Mouse (Mus musculus): ENCODE measurements around the gene Cdkal1.

Gene Cdkal1

DNA sequence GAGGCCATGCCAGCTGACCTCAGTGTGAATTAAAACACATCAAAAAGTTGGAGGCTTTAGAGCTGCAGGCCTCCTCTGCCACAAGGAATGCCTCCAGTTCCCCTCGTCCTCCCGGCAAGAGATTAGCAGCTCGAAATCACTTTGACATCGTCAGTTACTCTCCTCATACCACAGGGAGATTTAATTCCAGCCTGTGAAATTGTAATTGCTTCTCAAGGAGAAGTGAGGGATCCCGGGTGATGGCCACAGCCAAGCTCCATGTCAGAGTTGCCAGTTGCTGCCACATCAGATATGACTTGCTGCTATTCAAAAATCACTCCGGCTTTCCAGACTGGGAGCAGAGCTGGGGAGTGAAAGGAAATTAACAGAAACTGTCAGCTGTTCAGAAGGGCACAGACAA is 548.1 kb downstream of the Cdkal1 start:
- no peaks in the 10 kb centered on the region for H3K4me1 ChIP-seq (replicated peaks; ENCODE audit: low read depth, low read length)
- no peak overlapping the region for H3K4me3 ChIP-seq (replicated peaks; ENCODE audit: low read length)
- TF ChIP-seq POU5F1 (IDR thresholded peaks at IDR 0.05; ENCODE audit: borderline replicate concordance, low read length): no peak
- TF ChIP-seq CTCF (conservative IDR thresholded peaks at IDR 0.05; ENCODE audit: low read length): no peak
- no peak for TF ChIP-seq NANOG (IDR thresholded peaks at IDR 0.05; ENCODE audit: borderline replicate concordance, low read length)

DNA sequence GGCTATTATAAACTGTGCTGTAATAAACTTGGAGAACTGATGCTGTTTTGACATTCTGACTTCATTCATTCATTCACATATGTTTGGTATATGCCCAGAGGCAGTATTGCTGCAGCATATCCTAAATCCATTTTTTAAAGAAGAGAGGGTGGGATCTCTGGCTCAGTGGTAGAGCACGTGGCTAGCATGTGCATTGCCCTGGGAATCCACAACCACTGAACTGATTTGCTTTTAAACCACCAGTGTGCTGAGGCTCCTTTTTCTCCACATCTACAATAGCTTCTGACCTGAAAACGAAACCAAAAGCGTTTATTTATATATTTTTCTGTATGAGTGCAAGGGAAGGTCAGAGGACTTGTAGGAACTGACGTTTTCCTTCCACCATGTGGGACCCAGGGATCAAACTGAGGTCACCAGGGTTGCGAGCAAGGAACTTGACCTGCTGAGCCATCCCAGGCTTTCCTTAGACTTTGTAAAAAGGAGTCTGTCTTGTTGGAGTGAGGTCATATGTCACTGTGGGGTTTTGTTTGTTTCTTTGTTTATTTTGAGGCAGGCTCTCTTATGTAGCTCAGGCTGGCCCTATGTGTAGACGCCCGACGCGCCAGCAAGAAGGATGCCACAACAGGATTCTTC is 562.8 kb downstream of the Cdkal1 start:
- Histone ChIP-seq H3K4me3 (replicated peaks; ENCODE audit: low read length) (no peak overlapping the region), H3K9me3 (ENCODE audit: low read length) (peaks cover 11% of the 10 kb centered on the region; the same call in 1 of the 2 replicates), H3K4me1 (replicated peaks; ENCODE audit: low read depth, low read length) (no peaks in the 10 kb centered on the region), H3K36me3 (ENCODE audit: insufficient read depth, low read length) (no peaks in the 10 kb centered on the region), H3K27me3 (ENCODE audit: insufficient read depth, low read length) (no peaks in the 10 kb centered on the region)
- TF ChIP-seq POU5F1 (IDR thresholded peaks at IDR 0.05; ENCODE audit: borderline replicate concordance, low read length) (no peak), CTCF (conservative IDR thresholded peaks at IDR 0.05; ENCODE audit: low read length) (no peak), NANOG (IDR thresholded peaks at IDR 0.05; ENCODE audit: borderline replicate concordance, low read length) (no peak)

More for the DNA sequence above, 548.1 kb downstream of the Cdkal1 start:
- no peaks in the 10 kb centered on the region for H3K36me3 ChIP-seq (ENCODE audit: insufficient read depth, low read length)
- no peaks in the 10 kb centered on the region for H3K27me3 ChIP-seq (ENCODE audit: insufficient read depth, low read length)
- H3K9me3 ChIP-seq (ENCODE audit: low read length): peaks cover 5% of the 10 kb centered on the region; the same call in 1 of the 2 replicates

DNA sequence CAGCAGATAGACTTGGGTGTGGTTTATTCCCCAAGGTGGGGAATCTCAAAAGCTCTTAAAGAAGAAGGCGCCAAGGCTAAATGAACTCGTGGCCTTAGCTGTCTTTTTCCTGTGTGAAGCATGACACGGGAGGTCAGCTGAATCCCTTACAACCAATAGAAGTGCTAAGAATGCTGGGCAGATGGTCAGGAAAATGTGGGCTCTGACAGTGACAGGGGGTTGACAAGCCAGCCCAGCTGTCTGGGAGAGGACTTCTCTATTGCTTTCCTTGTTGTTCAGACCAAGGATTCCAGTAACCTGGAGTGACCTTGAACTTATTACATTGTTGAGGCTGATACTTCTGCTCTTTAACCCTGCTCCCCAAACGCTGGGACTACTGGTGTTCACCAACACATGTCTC is 564.9 kb downstream of the Cdkal1 start:
- no peak overlapping the region for H3K4me3 ChIP-seq (replicated peaks; ENCODE audit: low read length)
- H3K27me3 ChIP-seq (ENCODE audit: insufficient read depth, low read length): no peaks in the 10 kb centered on the region
- peaks cover 11% of the 10 kb centered on the region; the same call in 1 of the 2 replicates for H3K9me3 ChIP-seq (ENCODE audit: low read length)
- H3K4me1 ChIP-seq (replicated peaks; ENCODE audit: low read depth, low read length): no peaks in the 10 kb centered on the region
- no peak for TF ChIP-seq NANOG (IDR thresholded peaks at IDR 0.05; ENCODE audit: borderline replicate concordance, low read length)
- no peak for TF ChIP-seq POU5F1 (IDR thresholded peaks at IDR 0.05; ENCODE audit: borderline replicate concordance, low read length)
- no peak for TF ChIP-seq CTCF (conservative IDR thresholded peaks at IDR 0.05; ENCODE audit: low read length)
- no peaks in the 10 kb centered on the region for H3K36me3 ChIP-seq (ENCODE audit: insufficient read depth, low read length)

DNA sequence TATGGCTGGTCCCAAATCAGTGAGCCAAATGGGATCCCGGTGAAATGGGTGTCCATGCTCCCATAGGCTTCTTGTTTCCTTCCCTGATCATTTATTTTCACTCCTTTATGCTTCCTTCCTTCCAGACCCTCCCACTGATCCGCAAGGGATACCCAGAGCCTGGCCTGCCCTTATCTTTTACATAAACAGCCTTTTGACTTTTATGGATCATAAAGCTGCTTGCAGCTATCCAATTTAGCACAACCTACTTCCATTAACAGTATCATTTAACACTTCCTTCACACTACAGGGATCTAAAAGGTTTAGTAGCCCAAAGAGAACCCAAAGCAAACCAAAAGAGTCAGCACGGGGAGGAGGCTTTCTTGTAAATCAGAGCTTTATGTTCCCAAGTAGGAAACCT is 570.4 kb downstream of the Cdkal1 start:
- Histone ChIP-seq H3K36me3 (ENCODE audit: insufficient read depth, low read length) (no peaks in the 10 kb centered on the region), H3K4me1 (replicated peaks; ENCODE audit: low read depth, low read length) (peaks cover 7% of the 10 kb centered on the region; the same call in 1 of the 2 replicates), H3K4me3 (replicated peaks; ENCODE audit: low read length) (no peak overlapping the region), H3K9me3 (ENCODE audit: low read length) (no peaks in the 10 kb centered on the region), H3K27me3 (ENCODE audit: insufficient read depth, low read length) (no peaks in the 10 kb centered on the region)
- TF ChIP-seq CTCF (conservative IDR thresholded peaks at IDR 0.05; ENCODE audit: low read length) (no peak), POU5F1 (IDR thresholded peaks at IDR 0.05; ENCODE audit: borderline replicate concordance, low read length) (no peak), NANOG (IDR thresholded peaks at IDR 0.05; ENCODE audit: borderline replicate concordance, low read length) (no peak)

DNA sequence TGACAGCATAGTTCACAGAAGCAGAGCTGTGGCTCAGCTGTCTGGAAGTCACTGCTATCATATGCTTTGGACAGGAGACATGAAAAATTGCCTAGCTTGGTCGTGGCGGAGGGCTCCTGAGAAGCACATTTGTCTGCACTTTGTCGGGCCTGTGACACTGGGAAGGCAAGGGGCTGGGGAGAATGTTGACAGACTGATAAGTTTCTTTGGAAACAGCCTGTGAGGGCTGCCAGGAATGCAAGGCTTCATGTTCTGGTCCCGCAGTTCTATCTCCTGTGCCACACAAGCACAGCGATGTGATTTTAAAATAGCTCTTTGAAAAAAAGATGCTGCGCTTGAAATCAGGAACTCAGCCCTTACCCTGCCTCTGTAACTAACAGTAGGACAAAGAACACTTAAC is 573.9 kb downstream of the Cdkal1 start:
- Histone ChIP-seq H3K9me3 (ENCODE audit: low read length) (peaks cover 13% of the 10 kb centered on the region), H3K4me3 (replicated peaks; ENCODE audit: low read length) (no peak overlapping the region), H3K27me3 (ENCODE audit: insufficient read depth, low read length) (no peaks in the 10 kb centered on the region), H3K4me1 (replicated peaks; ENCODE audit: low read depth, low read length) (peaks cover 36% of the 10 kb centered on the region), H3K36me3 (ENCODE audit: insufficient read depth, low read length) (no peaks in the 10 kb centered on the region)
- TF ChIP-seq NANOG (IDR thresholded peaks at IDR 0.05; ENCODE audit: borderline replicate concordance, low read length): no peak
- no peak for TF ChIP-seq POU5F1 (IDR thresholded peaks at IDR 0.05; ENCODE audit: borderline replicate concordance, low read length)
- no peak for TF ChIP-seq CTCF (conservative IDR thresholded peaks at IDR 0.05; ENCODE audit: low read length)

DNA sequence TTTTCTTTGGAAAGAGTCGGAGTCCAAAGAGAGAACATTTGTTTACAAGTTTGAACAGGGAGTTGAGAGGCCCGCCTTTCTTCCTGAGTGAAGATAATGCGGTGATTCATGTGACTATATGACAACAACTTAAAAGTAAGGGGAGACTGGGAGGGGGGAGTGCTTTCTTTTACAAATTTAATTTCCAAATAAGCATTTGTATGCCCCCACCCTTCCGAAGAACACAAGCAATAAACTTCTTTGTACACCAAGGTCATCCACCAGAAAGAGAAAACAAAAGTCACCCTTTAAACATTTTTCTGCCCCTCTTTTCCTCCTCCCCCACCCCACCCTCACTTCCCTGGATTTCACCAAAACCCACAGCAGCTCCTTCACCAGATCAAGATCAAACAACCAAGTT is 577.3 kb downstream of the Cdkal1 start:
- H3K9me3 ChIP-seq (ENCODE audit: low read length): peaks cover 13% of the 10 kb centered on the region
- no peak overlapping the region for H3K4me3 ChIP-seq (replicated peaks; ENCODE audit: low read length)
- TF ChIP-seq POU5F1 (IDR thresholded peaks at IDR 0.05; ENCODE audit: borderline replicate concordance, low read length): no peak
- no peak for TF ChIP-seq NANOG (IDR thresholded peaks at IDR 0.05; ENCODE audit: borderline replicate concordance, low read length)
- no peaks in the 10 kb centered on the region for H3K36me3 ChIP-seq (ENCODE audit: insufficient read depth, low read length)
- peaks cover 36% of the 10 kb centered on the region for H3K4me1 ChIP-seq (replicated peaks; ENCODE audit: low read depth, low read length)
- no peaks in the 10 kb centered on the region for H3K27me3 ChIP-seq (ENCODE audit: insufficient read depth, low read length)

DNA sequence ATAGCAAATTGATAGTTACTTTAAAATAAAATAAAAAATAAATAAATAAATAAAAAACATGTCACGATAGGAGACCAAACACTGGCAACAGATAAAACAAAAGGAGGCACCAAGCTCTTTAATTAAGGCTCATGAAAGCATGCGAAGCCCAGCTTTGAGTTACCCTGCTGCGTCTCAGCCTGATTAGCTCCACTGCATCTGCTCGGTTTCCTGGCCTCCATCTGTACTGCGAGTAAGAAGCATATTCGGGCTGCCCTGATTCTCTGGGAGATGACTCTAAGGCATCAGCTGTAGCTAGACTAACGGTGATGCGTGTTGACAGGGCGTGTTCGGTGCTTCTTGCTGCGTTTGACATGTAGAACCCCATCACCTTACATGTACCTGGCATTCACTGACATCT is 581.2 kb downstream of the Cdkal1 start:
- Histone ChIP-seq H3K9me3 (ENCODE audit: low read length) (peaks cover 13% of the 10 kb centered on the region), H3K4me1 (replicated peaks; ENCODE audit: low read depth, low read length) (peaks cover 25% of the 10 kb centered on the region), H3K36me3 (ENCODE audit: insufficient read depth, low read length) (no peaks in the 10 kb centered on the region), H3K27me3 (ENCODE audit: insufficient read depth, low read length) (no peaks in the 10 kb centered on the region), H3K4me3 (replicated peaks; ENCODE audit: low read length) (no peak overlapping the region)
- TF ChIP-seq CTCF (conservative IDR thresholded peaks at IDR 0.05; ENCODE audit: low read length): no peak
- TF ChIP-seq POU5F1 (IDR thresholded peaks at IDR 0.05; ENCODE audit: borderline replicate concordance, low read length): no peak
- no peak for TF ChIP-seq NANOG (IDR thresholded peaks at IDR 0.05; ENCODE audit: borderline replicate concordance, low read length)

DNA sequence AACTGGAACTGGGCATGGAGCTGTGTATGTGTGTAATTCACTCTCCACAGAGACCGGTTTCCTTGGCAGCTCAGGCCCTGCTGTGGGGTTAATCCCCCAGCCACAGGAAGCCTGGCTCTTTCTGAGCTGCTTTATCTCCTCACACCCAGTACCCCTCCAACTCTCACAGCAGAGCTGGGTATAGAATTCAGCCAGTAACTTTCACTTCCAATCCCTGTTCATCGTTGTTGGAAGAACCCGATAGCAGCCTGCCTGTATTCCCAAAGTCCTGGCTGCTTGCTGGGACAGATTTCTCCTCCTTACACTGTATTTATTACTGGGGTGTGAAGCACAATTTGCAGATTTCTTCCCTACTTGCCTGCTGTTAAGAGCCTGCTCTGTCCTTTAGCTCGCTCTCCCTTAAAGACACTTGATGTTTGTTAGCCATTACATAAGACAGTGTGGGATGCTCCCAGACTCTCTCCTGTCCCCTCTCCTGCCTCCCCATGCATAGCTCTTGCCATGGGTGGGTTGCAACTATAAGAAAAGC is 581.7 kb downstream of the Cdkal1 start:
- H3K36me3 ChIP-seq (ENCODE audit: insufficient read depth, low read length): no peaks in the 10 kb centered on the region
- TF ChIP-seq CTCF (conservative IDR thresholded peaks at IDR 0.05; ENCODE audit: low read length): no peak
- no peak for TF ChIP-seq NANOG (IDR thresholded peaks at IDR 0.05; ENCODE audit: borderline replicate concordance, low read length)
- TF ChIP-seq POU5F1 (IDR thresholded peaks at IDR 0.05; ENCODE audit: borderline replicate concordance, low read length): no peak
- peaks cover 13% of the 10 kb centered on the region for H3K9me3 ChIP-seq (ENCODE audit: low read length)
- peaks cover 20% of the 10 kb centered on the region for H3K4me1 ChIP-seq (replicated peaks; ENCODE audit: low read depth, low read length)
- no peak overlapping the region for H3K4me3 ChIP-seq (replicated peaks; ENCODE audit: low read length)
- H3K27me3 ChIP-seq (ENCODE audit: insufficient read depth, low read length): no peaks in the 10 kb centered on the region

DNA sequence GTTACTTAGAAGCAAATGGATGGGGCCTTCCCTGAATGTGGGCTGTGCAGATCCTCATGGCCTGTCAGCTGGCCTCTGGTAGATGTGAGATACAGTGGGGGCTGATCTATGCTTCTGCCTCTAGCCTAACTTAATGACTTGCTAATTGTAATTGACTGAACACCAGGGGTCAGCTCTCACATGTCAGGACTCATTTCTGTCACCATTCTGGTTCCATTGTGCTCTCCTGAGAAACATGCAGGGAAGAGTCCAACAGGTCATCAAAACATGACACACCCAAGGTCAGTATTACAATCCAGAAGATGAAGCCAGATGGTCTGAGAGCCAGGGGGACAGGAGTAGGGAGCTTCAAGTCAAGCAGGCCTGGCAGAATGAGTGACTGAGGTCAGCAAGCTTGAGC is 584.0 kb downstream of the Cdkal1 start:
- TF ChIP-seq CTCF (conservative IDR thresholded peaks at IDR 0.05; ENCODE audit: low read length) (no peak), POU5F1 (IDR thresholded peaks at IDR 0.05; ENCODE audit: borderline replicate concordance, low read length) (no peak), NANOG (IDR thresholded peaks at IDR 0.05; ENCODE audit: borderline replicate concordance, low read length) (no peak)
- Histone ChIP-seq H3K27me3 (ENCODE audit: insufficient read depth, low read length) (no peaks in the 10 kb centered on the region), H3K36me3 (ENCODE audit: insufficient read depth, low read length) (no peaks in the 10 kb centered on the region), H3K4me3 (replicated peaks; ENCODE audit: low read length) (no peak overlapping the region), H3K4me1 (replicated peaks; ENCODE audit: low read depth, low read length) (peaks cover 3% of the 10 kb centered on the region; the same call in 1 of the 2 replicates), H3K9me3 (ENCODE audit: low read length) (no peaks in the 10 kb centered on the region)

Data from E14TG2a.4 (cell line).